Mouse (Mus musculus) midbrain, embryonic 11.5 days (tissue): ENCODE measurements around the gene Mat2b. TPM values are rescaled to one million over a fixed set of nuclear protein-coding genes. Genes with fewer than 3 reads are reported as not detected.

ENCODE experiments used
- ATAC-seq: fragments of 200-750 bp; cut with Nextera tagmentation; 2 replicates; pipeline ENCODE4 v1.8.0; 2017; ENCODE audit warnings: moderate TSS enrichment, moderate library complexity; ENCODE audit not compliant: low FRiP score
- DNase-seq: peaks from one replicate; pipeline ENCODE4 v3.0.0; 2015; ENCODE audit warnings: low spot score; ENCODE audit errors: missing footprints
- H3K27ac ChIP-seq: fragments of 300-500 bp; sonication (generic); 2 replicates; pipeline ENCODE4 v1.5.1; 2014; ENCODE audit warnings: low read depth, low read length
- H3K27me3 ChIP-seq: fragments of 300-500 bp; sonication (generic); 2 replicates; pipeline ENCODE4 v1.6.1; 2014; ENCODE audit warnings: mild to moderate bottlenecking, low read length, moderate library complexity, mixed read lengths; ENCODE audit not compliant: control insufficient read depth, insufficient read depth
- H3K36me3 ChIP-seq: fragments of 300-500 bp; sonication (generic); 2 replicates; pipeline ENCODE4 v1.6.1; 2014; ENCODE audit warnings: mild to moderate bottlenecking, low read length, moderate library complexity, mixed read lengths; ENCODE audit not compliant: control insufficient read depth, insufficient read depth
- H3K4me1 ChIP-seq: fragments of 300-500 bp; sonication (generic); 2 replicates; pipeline ENCODE4 v1.6.1; 2014; ENCODE audit warnings: low read length; ENCODE audit not compliant: control insufficient read depth, insufficient read depth
- H3K4me2 ChIP-seq: fragments of 300-500 bp; sonication (generic); 2 replicates; pipeline ENCODE4 v1.6.1; 2014; ENCODE audit warnings: mild to moderate bottlenecking, moderate library complexity
- H3K4me3 ChIP-seq: fragments of 300-500 bp; sonication (generic); 2 replicates; pipeline ENCODE4 v1.5.1; 2014; ENCODE audit warnings: low read depth, low read length
- H3K9ac ChIP-seq: fragments of 300-500 bp; sonication (generic); 2 replicates; pipeline ENCODE4 v1.6.1; 2014; ENCODE audit warnings: low read length
- H3K9me3 ChIP-seq: fragments of 300-500 bp; sonication (generic); 2 replicates; pipeline ENCODE4 v1.6.1; 2016; ENCODE audit warnings: low read length; ENCODE audit not compliant: control insufficient read depth
- WGBS: fragments of 180-500 bp; shearing (Covaris S2); extraction: QIAGEN DNeasy Blood & Tissue Kit; methylation state at CpG from one replicate; pipeline ENCODE4 v1.1.7; 2014; 5-methylcytosine and 5-hydroxymethylcytosine counted together
- polyA plus RNA-seq: library from polyadenylated mRNA; unstranded; fragments of >200 nt; fragmentation: Nextera tagmentation; extraction: Ambion mirVana; gene quantifications from 2 replicates; pipeline ENCODE4 v1.2.1, GENCODE M21; 2014

The Mat2b gene
- polyA plus RNA-seq, 1 experiment from 2014 or later: 107 TPM

DNA sequence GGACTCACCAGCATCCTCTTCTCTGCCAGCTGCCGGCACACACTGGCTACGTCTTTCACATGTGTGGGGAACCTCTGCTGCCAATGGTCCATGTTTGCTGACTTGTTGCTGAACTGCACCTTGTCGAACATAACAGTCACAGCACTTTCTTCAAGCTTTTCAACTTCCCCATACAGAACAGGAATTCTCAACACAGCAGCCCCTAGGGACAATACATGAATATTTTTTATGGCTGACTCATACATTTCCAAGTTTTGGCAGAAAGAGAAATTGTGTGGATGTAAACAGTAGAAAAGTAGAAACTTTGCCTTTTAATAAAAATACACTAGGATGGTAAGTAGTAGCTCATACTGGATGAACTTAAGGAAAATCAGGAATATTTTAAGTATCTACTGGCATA is 12.5 kb downstream of the Mat2b start:
- no peaks in the 10 kb centered on the region for H3K9me3 ChIP-seq
- no peak for ATAC-seq
- H3K27me3 ChIP-seq: no peaks in the 10 kb centered on the region
- H3K4me3 ChIP-seq: no peak overlapping the region
- no peak overlapping the region for H3K27ac ChIP-seq
- WGBS: 92% methylated on average over 3 of the region's 3 CpGs
- H3K4me1 ChIP-seq: no peaks in the 10 kb centered on the region
- no peak for DNase-seq
- no peak overlapping the region for H3K9ac ChIP-seq
- H3K4me2 ChIP-seq: no peak overlapping the region
- peaks cover 37% of the 10 kb centered on the region for H3K36me3 ChIP-seq

DNA sequence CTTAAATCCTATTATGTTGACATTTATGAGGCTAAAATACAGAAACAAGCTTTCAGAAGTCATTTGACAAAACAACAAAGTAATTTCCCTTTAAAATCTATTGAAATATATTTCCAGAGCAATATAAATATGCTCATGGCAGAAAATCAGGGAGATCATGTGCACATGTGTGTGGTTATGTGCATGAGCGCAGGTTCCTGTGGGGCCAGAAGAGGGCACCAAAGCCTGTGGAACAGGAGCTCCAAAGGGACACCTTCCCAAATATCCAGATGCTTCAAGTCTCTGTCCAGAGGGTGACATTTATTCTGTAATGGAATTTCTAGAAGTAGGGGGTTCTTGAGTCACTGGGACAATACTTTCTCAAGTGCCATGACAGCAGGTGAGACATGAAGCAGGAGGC is 17.8 kb downstream of the Mat2b start:
- Histone ChIP-seq H3K9me3 (no peaks in the 10 kb centered on the region), H3K27me3 (no peaks in the 10 kb centered on the region), H3K9ac (no peak overlapping the region), H3K4me1 (no peaks in the 10 kb centered on the region), H3K27ac (no peak overlapping the region), H3K4me3 (no peak overlapping the region), H3K4me2 (no peak overlapping the region), H3K36me3 (peaks cover 29% of the 10 kb centered on the region)
- DNase-seq (no peak), ATAC-seq (no peak)
- 100% methylated on average over 1 of the region's 1 CpGs for WGBS

DNA sequence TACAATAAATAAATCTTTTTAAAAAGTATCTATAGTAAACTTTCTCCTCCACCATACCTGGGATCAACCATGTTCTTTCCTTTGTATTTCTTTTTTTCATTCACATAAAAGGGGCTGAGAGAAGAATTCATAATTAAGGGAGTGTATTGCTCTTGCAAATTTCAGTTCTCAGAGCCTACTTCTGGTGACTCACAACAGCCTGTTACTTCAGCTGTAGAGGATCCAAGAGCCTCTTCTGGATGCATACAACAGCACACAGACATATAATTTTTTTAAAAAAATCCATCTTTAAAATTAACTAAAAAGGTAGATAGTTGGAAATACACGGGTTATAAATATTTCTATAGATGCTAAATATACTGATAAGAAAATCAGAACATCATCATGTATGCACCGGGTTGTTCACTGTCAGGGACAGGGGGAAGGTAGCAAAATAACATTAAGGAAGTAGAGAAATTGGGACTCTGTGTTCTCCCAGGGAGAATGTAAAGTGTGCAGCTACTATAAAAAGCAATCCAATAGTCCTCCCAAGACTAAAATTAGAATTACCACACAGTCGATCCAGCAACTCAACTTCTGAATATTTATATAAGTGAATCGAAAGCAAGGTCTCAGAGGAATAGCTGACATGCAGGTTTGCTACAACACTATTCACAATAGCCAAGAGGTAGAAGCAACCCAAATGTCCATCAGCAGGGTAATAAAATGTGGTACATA is 19.8 kb downstream of the Mat2b start:
- no peaks in the 10 kb centered on the region for H3K9me3 ChIP-seq
- no peak for ATAC-seq
- no peaks in the 10 kb centered on the region for H3K27me3 ChIP-seq
- no peak overlapping the region for H3K4me3 ChIP-seq
- WGBS: 88% methylated on average over 4 of the region's 4 CpGs
- no peak overlapping the region for H3K4me2 ChIP-seq
- no peak overlapping the region for H3K9ac ChIP-seq
- no peak overlapping the region for H3K27ac ChIP-seq
- H3K36me3 ChIP-seq: peaks cover 23% of the 10 kb centered on the region
- DNase-seq: no peak
- no peaks in the 10 kb centered on the region for H3K4me1 ChIP-seq

DNA sequence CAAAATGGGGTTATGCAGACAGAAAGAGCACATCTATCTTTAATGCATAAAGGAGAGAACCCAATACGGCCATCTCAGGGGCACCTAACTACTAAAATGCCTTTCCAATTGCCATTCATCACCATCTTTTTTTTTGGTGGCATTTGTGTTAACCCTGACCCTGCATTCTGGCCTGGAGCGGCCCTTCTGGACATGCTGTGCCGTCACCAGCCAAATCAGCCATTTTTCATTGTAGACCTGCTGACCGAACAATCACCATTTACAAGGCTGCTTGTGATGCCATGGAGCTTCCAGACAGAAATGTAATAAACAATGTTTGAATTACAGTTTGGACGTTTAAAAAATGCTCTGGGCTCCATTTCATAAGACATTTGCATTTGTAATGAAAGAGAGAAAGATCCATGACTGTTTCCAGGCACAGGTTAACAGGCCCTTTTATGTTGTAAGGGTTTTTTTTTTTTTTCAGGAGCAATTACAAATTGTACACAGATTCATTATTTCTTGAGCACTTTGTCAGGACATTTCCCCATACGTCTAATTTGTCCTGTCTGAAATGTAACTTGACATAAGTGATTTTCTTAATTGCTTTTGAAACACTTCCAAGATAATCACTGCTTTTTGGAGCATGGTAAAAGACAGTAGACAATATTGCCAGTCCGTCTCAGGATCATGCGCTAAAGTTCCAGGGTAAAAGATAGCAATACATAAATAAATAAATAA is 45.1 kb downstream of the Mat2b start:
- ATAC-seq: no peak
- Histone ChIP-seq H3K36me3 (no peaks in the 10 kb centered on the region), H3K9ac (no peak overlapping the region), H3K27ac (no peak overlapping the region), H3K4me3 (no peak overlapping the region), H3K27me3 (no peaks in the 10 kb centered on the region), H3K4me1 (no peaks in the 10 kb centered on the region), H3K4me2 (no peak overlapping the region), H3K9me3 (no peaks in the 10 kb centered on the region)
- no peak for DNase-seq
- WGBS: 90% methylated on average over 8 of the region's 8 CpGs

DNA sequence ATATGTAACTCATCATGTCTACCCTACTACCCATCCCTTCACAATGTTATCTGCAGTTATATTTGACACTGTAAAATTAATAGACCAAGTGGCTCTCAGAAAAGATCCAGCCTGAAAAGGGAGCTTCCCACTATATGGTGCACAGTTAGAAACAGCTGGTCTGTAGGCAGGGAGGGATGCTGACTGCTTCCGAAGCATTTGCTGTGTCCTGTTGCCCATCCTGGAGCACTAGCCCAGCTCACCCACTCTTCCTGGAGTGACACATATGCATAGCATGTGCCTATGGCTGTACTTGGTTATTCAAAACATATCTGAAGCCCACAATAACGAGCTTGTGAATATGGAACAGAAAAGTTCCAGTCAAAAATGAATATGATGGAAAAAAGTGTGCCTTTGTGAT is 47.8 kb downstream of the Mat2b start:
- DNase-seq: no peak

More for the DNA sequence above, 47.8 kb downstream of the Mat2b start:
- Histone ChIP-seq H3K9ac (no peak overlapping the region), H3K36me3 (no peaks in the 10 kb centered on the region), H3K27me3 (no peaks in the 10 kb centered on the region), H3K9me3 (no peaks in the 10 kb centered on the region), H3K27ac (no peak overlapping the region), H3K4me2 (no peak overlapping the region), H3K4me1 (no peaks in the 10 kb centered on the region), H3K4me3 (no peak overlapping the region)
- WGBS: 66% methylated on average over 2 of the region's 2 CpGs
- no peak for ATAC-seq

Other genes with a start within 250 kb of the Mat2b start
- 66.1 and 67.2 TPM in 2 replicates for gene Hmmr, start 38.2 kb upstream of the Mat2b start, polyA plus RNA-seq
- gene Nudcd2, start 38.5 kb upstream of the Mat2b start, polyA plus RNA-seq: 196 and 215 TPM in 2 replicates
- gene Ccng1, start 60.1 kb upstream of the Mat2b start, polyA plus RNA-seq: 47.9 and 61.1 TPM in 2 replicates